Mouse (Mus musculus) hindbrain, embryonic 10.5 days (tissue): Measurements from ENCODE around the gene Gcnt7. TPM values are rescaled to one million over a fixed set of nuclear protein-coding genes. Genes with fewer than 3 reads are reported as not detected.

Experiments used
- DNase-seq: peaks from one replicate; pipeline ENCODE4 v3.0.0-alpha.2; 2017; ENCODE audit warnings: low spot score
- H3K27ac ChIP-seq: fragments of 300-500 bp; sonication (generic); 2 replicates; pipeline ENCODE4 v1.5.1; 2016; ENCODE audit warnings: mild to moderate bottlenecking, moderate library complexity
- H3K27me3 ChIP-seq: fragments of 300-500 bp; sonication (generic); 2 replicates; pipeline ENCODE4 v1.6.1; 2016; ENCODE audit warnings: mild to moderate bottlenecking; ENCODE audit not compliant: poor library complexity, insufficient read depth, severe bottlenecking
- H3K36me3 ChIP-seq: fragments of 300-500 bp; sonication (generic); 2 replicates; pipeline ENCODE4 v1.6.1; 2016; ENCODE audit warnings: mild to moderate bottlenecking, moderate library complexity
- H3K4me1 ChIP-seq: fragments of 300-500 bp; sonication (generic); replicated peaks from 2 replicates; pipeline ENCODE4 v1.6.1; 2016; ENCODE audit warnings: mild to moderate bottlenecking
- H3K4me3 ChIP-seq: fragments of 300-500 bp; sonication (generic); 2 replicates; pipeline ENCODE4 v1.5.1; 2016; ENCODE audit warnings: mild to moderate bottlenecking, moderate library complexity
- H3K9me3 ChIP-seq: fragments of 300-500 bp; sonication (generic); 2 replicates; pipeline ENCODE4 v1.6.1; 2016; ENCODE audit warnings: mild to moderate bottlenecking, moderate library complexity
- WGBS: fragments of 180-500 bp; shearing (Covaris S2); methylation state at CpG from one replicate; pipeline ENCODE4 v1.1.7; 2016; 5-methylcytosine and 5-hydroxymethylcytosine counted together
- polyA plus RNA-seq: library from polyadenylated mRNA; unstranded; fragments of >200 nt; fragmentation: Nextera tagmentation; extraction: Ambion mirVana; gene quantifications from 2 replicates; pipeline ENCODE4 v1.2.1, GENCODE M21; 2016

The Gcnt7 gene
- polyA plus RNA-seq, 1 experiment from 2014 or later, result 1.6 TPM

- H3K36me3 ChIP-seq, result peaks cover 86% of the 10 kb centered on the region
- WGBS, result 91% methylated on average over 4 of the region's 4 CpGs
- H3K27ac ChIP-seq, result no peak overlapping the region
- H3K27me3 ChIP-seq, result no peaks in the 10 kb centered on the region
- H3K4me1 ChIP-seq, result no peaks in the 10 kb centered on the region
- DNase-seq, result no peak
- H3K4me3 ChIP-seq, result no peak overlapping the region
- no peaks in the 10 kb centered on the region for H3K9me3 ChIP-seq
These were observed 10.1 kb downstream of the Gcnt7 start for GRCm38 (mm10) chr2:172448329-172448728.

GRCm38 (mm10) chr2:172447317-172447716 lies 11.1 kb downstream of the Gcnt7 start:
- H3K27ac ChIP-seq, result no peak overlapping the region
- 91% methylated on average over 6 of the region's 6 CpGs for WGBS
- H3K36me3 ChIP-seq, result peaks cover 76% of the 10 kb centered on the region
- no peaks in the 10 kb centered on the region for H3K9me3 ChIP-seq
- H3K4me3 ChIP-seq, result no peak overlapping the region
- DNase-seq, result no peak
- no peaks in the 10 kb centered on the region for H3K27me3 ChIP-seq
- no peaks in the 10 kb centered on the region for H3K4me1 ChIP-seq

DNA sequence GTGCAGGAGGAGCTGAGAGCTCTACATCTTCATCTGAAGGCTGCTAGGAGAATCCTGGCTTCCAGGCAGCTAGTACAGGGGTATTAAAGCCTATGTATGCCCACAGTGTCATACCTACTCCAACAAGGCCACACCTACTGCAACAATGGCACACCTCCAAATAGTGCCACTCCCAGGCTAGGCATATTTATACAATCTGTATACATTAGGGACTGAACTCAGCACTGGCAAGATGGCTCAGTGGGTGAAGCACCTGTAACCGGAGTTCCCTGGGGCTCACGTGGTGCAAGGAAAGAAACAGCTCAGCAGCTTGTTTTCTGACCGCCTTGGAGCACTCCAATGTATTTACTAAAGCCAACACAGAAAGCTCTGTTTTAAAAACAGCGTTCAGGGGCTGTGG lies 12.8 kb downstream of the Gcnt7 start:
- Histone ChIP-seq H3K4me3 (no peak overlapping the region), H3K36me3 (peaks cover 59% of the 10 kb centered on the region), H3K4me1 (peaks cover 14% of the 10 kb centered on the region), H3K27ac (no peak overlapping the region), H3K27me3 (no peaks in the 10 kb centered on the region), H3K9me3 (no peaks in the 10 kb centered on the region)
- WGBS, result 94% methylated on average over 4 of the region's 4 CpGs
- DNase-seq, result no peak

- no peak for DNase-seq
- Histone ChIP-seq H3K27me3 (no peaks in the 10 kb centered on the region), H3K27ac (peak overlapping the region; percentile 84; the same call in 1 of the 2 replicates), H3K36me3 (peaks cover 15% of the 10 kb centered on the region), H3K4me1 (peaks cover 21% of the 10 kb centered on the region), H3K4me3 (peak overlapping the region; percentile 73), H3K9me3 (no peaks in the 10 kb centered on the region)
- WGBS, result 37% methylated on average over 6 of the region's 6 CpGs
These were observed 17.2 kb downstream of the Gcnt7 start for GRCm38 (mm10) chr2:172441176-172441575.

DNA sequence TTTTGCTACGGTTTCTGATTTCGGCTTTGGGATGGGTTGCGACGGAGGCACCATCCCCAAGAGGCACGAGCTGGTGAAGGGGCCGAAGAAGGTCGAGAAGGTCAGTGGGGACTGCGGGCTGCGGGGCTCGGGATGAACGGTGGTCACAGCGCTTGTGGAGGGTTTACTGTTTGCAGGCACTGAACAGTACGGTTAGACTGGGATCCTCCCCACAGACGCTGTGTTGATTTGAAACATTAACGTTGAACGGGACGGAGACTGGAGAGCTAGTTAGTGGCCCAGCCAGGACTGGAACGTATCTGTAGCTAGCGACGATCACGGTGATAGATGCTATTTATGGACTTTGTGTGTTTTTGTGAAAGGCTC lies 17.8 kb downstream of the Gcnt7 start:
- Histone ChIP-seq H3K4me3 (peak overlapping the region; percentile 73), H3K36me3 (peaks cover 9% of the 10 kb centered on the region), H3K27ac (peak overlapping the region; percentile 84), H3K9me3 (no peaks in the 10 kb centered on the region), H3K27me3 (no peaks in the 10 kb centered on the region), H3K4me1 (peaks cover 21% of the 10 kb centered on the region)
- under 1% methylated on average over 21 of the region's 21 CpGs for WGBS
- no peak for DNase-seq

GRCm38 (mm10) chr2:172439843-172440639 lies 18.4 kb downstream of the Gcnt7 start, which contains the start of gene Rtf2:
Gene Rtf2 (plus strand): TSS chr2:172440556.
- Histone ChIP-seq H3K27me3 (no peaks in the 10 kb centered on the region), H3K4me3 (peak within 1 kb of the TSS; percentile 73), H3K4me1 (peaks cover 21% of the 10 kb centered on the region), H3K36me3 (peaks cover 3% of the 10 kb centered on the region), H3K27ac (peak within 1 kb of the TSS; percentile 84), H3K9me3 (no peaks in the 10 kb centered on the region)
- WGBS, result 1% methylated on average over 35 of the region's 35 CpGs
- peak; percentile 99 for DNase-seq

- DNase-seq, result no peak
- WGBS, result 72% methylated on average over 16 of the region's 16 CpGs
- Histone ChIP-seq H3K4me1 (peaks cover 21% of the 10 kb centered on the region), H3K9me3 (no peaks in the 10 kb centered on the region), H3K4me3 (no peak overlapping the region), H3K36me3 (no peaks in the 10 kb centered on the region), H3K27me3 (no peaks in the 10 kb centered on the region), H3K27ac (no peak overlapping the region)
These were observed 20.9 kb downstream of the Gcnt7 start for GRCm38 (mm10) chr2:172437371-172437952.

DNA sequence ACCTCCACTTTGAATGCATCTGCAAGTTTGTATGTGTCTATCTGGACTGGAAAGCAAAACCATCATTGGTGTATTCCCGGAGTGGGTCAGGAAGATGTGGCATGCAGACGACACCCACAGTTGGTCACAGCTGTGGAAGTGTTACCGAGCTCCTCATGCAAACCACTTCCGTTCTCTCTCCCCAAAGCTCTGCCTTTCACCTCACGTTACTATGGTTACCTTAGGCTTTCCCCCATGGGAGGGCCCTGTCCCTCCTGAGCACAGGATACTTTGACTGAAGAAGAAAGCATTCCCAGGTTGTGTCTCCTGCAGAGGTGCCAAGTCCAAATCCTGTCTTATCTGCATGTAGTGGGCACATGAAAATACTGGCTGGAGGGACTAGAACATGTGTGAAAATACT lies 24.6 kb downstream of the Gcnt7 start:
- DNase-seq, result no peak

DNA sequence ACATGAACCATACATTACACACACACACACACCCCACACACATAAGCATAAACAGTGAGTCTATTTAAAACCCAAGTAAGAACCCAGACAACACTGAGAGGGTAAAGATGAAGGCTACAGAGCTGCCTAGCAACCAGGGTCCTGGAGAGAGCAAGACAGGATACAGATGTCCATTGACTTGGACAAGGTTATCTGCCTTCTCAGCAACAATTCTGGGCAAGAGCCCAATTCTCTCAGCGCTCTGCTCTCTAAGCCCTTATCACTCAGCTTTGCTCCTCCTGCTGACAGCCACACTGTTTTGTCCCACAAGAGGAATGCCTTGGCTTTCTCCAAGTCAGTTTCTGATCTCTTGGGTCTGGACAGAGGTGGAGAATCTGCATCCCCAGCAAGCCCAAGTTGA lies 27.8 kb downstream of the Gcnt7 start:
- H3K4me1 ChIP-seq, result no peaks in the 10 kb centered on the region
- no peaks in the 10 kb centered on the region for H3K9me3 ChIP-seq
- no peak overlapping the region for H3K4me3 ChIP-seq
- no peaks in the 10 kb centered on the region for H3K27me3 ChIP-seq
- H3K27ac ChIP-seq, result no peak overlapping the region
- no peaks in the 10 kb centered on the region for H3K36me3 ChIP-seq
- WGBS, result 81% methylated on average over 1 of the region's 1 CpGs
- no peak for DNase-seq

More for the DNA sequence above, 24.6 kb downstream of the Gcnt7 start:
- Histone ChIP-seq H3K27me3 (no peaks in the 10 kb centered on the region), H3K4me1 (no peaks in the 10 kb centered on the region), H3K4me3 (no peak overlapping the region), H3K9me3 (no peaks in the 10 kb centered on the region), H3K36me3 (no peaks in the 10 kb centered on the region), H3K27ac (no peak overlapping the region)
- WGBS, result 49% methylated on average over 5 of the region's 5 CpGs

DNA sequence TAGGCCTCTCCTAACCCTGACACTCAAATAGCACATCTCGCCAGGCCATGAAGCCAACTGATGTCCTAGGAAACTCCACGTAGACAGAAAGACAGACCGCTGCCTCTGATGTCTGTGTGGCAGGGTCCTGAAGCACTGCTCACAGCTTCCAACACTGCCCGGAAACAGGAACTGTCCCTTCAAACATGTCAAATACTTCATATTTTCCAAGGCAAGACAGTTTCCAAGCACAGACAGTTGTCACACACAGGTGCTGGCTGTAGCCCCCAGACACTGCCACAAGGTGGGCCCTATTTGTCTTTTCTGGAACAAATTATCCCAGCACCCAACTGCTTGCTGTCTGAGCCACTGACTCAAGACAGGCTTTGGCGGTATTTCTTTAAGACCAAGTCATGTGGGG lies 40.2 kb downstream of the Gcnt7 start:
- Histone ChIP-seq H3K36me3 (no peaks in the 10 kb centered on the region), H3K27me3 (peaks cover 9% of the 10 kb centered on the region; the same call in 1 of the 2 replicates), H3K27ac (no peak overlapping the region), H3K9me3 (no peaks in the 10 kb centered on the region), H3K4me1 (peaks cover 13% of the 10 kb centered on the region), H3K4me3 (no peak overlapping the region)
- DNase-seq, result no peak
- WGBS, result 87% methylated on average over 5 of the region's 5 CpGs

- WGBS, result 92% methylated on average over 5 of the region's 5 CpGs
- Histone ChIP-seq H3K9me3 (no peaks in the 10 kb centered on the region), H3K27me3 (peaks cover 9% of the 10 kb centered on the region; the same call in 1 of the 2 replicates), H3K27ac (no peak overlapping the region), H3K36me3 (no peaks in the 10 kb centered on the region), H3K4me1 (peaks cover 25% of the 10 kb centered on the region), H3K4me3 (no peak overlapping the region)
- no peak for DNase-seq
These were observed 41.5 kb downstream of the Gcnt7 start for GRCm38 (mm10) chr2:172416876-172417275.

DNA sequence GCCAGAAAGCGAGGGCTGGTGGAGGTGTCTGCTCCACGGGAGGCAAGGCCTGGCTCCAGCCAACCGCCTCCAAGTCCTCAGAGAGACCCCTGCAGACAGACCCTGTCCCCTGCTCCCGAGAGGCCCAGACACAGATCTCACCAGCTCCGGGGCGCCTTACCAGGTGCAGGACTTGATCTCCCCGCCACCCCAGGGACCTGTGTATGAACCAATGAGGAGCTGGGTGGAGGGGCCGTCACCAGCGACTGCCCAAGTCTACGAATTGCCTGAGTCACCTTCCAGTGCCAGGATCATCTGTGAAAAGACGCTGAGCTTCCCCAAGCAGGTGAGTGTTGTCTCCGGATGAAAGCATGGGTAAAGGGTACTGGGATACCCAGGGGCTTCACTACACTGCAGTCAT lies 42.2 kb downstream of the Gcnt7 start:
- Histone ChIP-seq H3K27ac (no peak overlapping the region), H3K4me3 (no peak overlapping the region), H3K4me1 (peaks cover 30% of the 10 kb centered on the region), H3K9me3 (no peaks in the 10 kb centered on the region), H3K27me3 (peaks cover 9% of the 10 kb centered on the region; the same call in 1 of the 2 replicates), H3K36me3 (no peaks in the 10 kb centered on the region)
- 55% methylated on average over 12 of the region's 12 CpGs for WGBS
- no peak for DNase-seq

- Histone ChIP-seq H3K36me3 (no peaks in the 10 kb centered on the region), H3K4me1 (peaks cover 32% of the 10 kb centered on the region), H3K27ac (peak overlapping the region; percentile 6; the same call in 1 of the 2 replicates), H3K9me3 (no peaks in the 10 kb centered on the region), H3K4me3 (no peak overlapping the region), H3K27me3 (peaks cover 9% of the 10 kb centered on the region; the same call in 1 of the 2 replicates)
- DNase-seq, result no peak
- WGBS, result 45% methylated on average over 5 of the region's 5 CpGs
These were observed 44.5 kb downstream of the Gcnt7 start for GRCm38 (mm10) chr2:172413894-172414293.
